Mouse (Mus musculus) midbrain, embryonic 10.5 days (tissue): ENCODE data around the gene Oas1g. TPM values are rescaled to one million over a fixed set of nuclear protein-coding genes. Genes with fewer than 3 reads are reported as not detected.
"Not testable (repeated sequence)": the region's sequence is repeated elsewhere in the genome, so short reads cannot be mapped to it uniquely, and the experiment has no call there.

ENCODE experiments used
- DNase-seq: peaks from one replicate; pipeline ENCODE4 v3.0.0-alpha.2; 2017; ENCODE audit warnings: low spot score
- H3K27ac ChIP-seq: fragments of 300-500 bp; sonication (generic); replicated peaks from 2 replicates; pipeline ENCODE4 v1.5.1; 2016; ENCODE audit warnings: mild to moderate bottlenecking
- H3K27me3 ChIP-seq: fragments of 300-500 bp; sonication (generic); 2 replicates; pipeline ENCODE4 v1.6.1; 2016; ENCODE audit warnings: low read depth, mild to moderate bottlenecking; ENCODE audit not compliant: poor library complexity, severe bottlenecking
- H3K36me3 ChIP-seq: fragments of 300-500 bp; sonication (generic); 2 replicates; pipeline ENCODE4 v1.6.1; 2016; ENCODE audit warnings: mild to moderate bottlenecking, moderate library complexity
- H3K4me1 ChIP-seq: fragments of 300-500 bp; sonication (generic); 2 replicates; pipeline ENCODE4 v1.6.1; 2016
- H3K4me3 ChIP-seq: fragments of 300-500 bp; sonication (generic); 2 replicates; pipeline ENCODE4 v1.5.1; 2016; ENCODE audit warnings: mild to moderate bottlenecking, moderate library complexity
- H3K9me3 ChIP-seq: fragments of 300-500 bp; sonication (generic); replicated peaks from 2 replicates; pipeline ENCODE4 v1.6.1; 2016; ENCODE audit warnings: mild to moderate bottlenecking
- WGBS: fragments of 180-500 bp; shearing (Covaris S2); methylation state at CpG from one replicate; pipeline ENCODE4 v1.1.7; 2016; 5-methylcytosine and 5-hydroxymethylcytosine counted together
- polyA plus RNA-seq: library from polyadenylated mRNA; unstranded; fragments of >200 nt; fragmentation: Nextera tagmentation; extraction: Ambion mirVana; gene quantifications from 2 replicates; pipeline ENCODE4 v1.2.1, GENCODE M21; 2016

Oas1g gene
- polyA plus RNA-seq, 1 experiment from 2014 or later = not detected

DNA sequence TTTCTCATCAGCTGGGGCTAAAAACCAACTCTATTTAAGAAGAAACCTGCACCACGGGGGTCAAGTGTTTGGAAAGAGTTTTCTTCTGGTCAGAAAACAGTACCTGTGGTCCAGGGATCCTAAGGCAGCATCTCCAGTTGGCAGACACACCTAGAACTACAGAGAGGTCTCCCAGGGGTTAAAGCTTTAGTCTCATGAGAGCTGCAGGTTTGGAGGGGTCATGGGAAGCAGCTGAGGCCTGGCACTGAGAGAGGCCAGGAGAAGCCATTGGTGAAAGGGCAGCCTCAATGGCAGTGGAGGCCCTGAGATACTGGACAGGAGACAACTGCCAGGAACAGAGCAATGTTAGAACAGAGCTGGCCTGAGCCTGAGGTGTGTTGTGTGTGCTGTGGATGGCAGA, 13.3 kb upstream of the Oas1g start:
- Histone ChIP-seq H3K4me1 (no peaks in the 10 kb centered on the region), H3K4me3 (no peak overlapping the region), H3K36me3 (no peaks in the 10 kb centered on the region), H3K27ac (no peak overlapping the region), H3K9me3 (no peaks in the 10 kb centered on the region; the same call in 1 of the 2 replicates), H3K27me3 (no peaks in the 10 kb centered on the region)
- 75% methylated on average over 1 of the region's 1 CpGs for WGBS
- DNase-seq = no peak

DNA sequence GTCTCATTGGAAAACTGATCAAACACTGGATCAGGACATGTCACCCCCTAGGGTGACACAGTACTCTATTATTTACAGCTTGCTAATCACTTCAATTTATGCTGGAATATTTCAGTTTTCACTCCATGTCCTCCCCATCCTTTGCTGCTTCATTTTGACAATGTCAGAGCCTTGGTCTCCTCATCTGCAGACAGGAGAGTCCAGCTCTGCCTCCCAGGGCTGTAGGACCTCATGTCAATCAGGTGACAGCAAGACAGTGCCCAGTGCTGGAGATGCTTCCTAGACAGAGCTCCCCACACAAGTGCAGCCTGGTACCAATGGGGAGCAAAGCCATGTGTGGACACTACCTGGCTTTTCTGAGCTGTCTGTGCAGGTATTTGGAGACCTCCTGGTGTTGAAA, 11.3 kb upstream of the Oas1g start:
- Histone ChIP-seq H3K36me3 (no peaks in the 10 kb centered on the region), H3K27me3 (no peaks in the 10 kb centered on the region), H3K4me3 (no peak overlapping the region), H3K9me3 (no peaks in the 10 kb centered on the region; the same call in 1 of the 2 replicates), H3K27ac (no peak overlapping the region), H3K4me1 (no peaks in the 10 kb centered on the region)
- DNase-seq = no peak

DNA sequence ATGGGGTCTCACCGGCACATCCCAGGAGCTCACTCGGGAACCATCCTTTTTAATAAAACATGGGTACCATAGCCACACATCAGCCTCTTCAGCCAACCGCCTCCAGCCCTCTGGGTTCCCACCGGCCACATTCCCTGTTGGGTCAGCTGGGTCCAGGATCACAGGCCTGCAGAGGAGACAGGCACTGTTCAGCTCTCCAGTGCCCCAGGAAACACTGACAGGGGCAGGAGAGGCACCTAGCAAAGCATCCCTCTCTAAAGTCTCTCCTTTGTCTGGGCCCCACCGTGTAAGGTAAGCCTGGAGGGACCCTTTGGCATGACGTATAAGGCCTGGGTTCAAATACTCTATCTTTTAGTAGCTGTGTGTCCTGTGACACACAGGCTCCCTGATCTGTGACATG, 10.9 kb upstream of the Oas1g start:
- no peak overlapping the region for H3K4me3 ChIP-seq
- no peaks in the 10 kb centered on the region for H3K36me3 ChIP-seq
- WGBS = 85% methylated on average over 6 of the region's 6 CpGs
- H3K27me3 ChIP-seq = no peaks in the 10 kb centered on the region
- no peaks in the 10 kb centered on the region; the same call in 1 of the 2 replicates for H3K9me3 ChIP-seq
- no peaks in the 10 kb centered on the region for H3K4me1 ChIP-seq
- no peak for DNase-seq
- no peak overlapping the region for H3K27ac ChIP-seq

- no peak for DNase-seq
- H3K27ac ChIP-seq = no peak overlapping the region
- 93% methylated on average over 11 of the region's 11 CpGs for WGBS
- H3K27me3 ChIP-seq = no peaks in the 10 kb centered on the region
- H3K4me1 ChIP-seq = no peaks in the 10 kb centered on the region
- H3K9me3 ChIP-seq = no peaks in the 10 kb centered on the region
- no peak overlapping the region for H3K4me3 ChIP-seq
- no peaks in the 10 kb centered on the region for H3K36me3 ChIP-seq
These were observed 8.0 kb upstream of the Oas1g start for GRCm38 (mm10) chr5:120895231-120895900.

DNA sequence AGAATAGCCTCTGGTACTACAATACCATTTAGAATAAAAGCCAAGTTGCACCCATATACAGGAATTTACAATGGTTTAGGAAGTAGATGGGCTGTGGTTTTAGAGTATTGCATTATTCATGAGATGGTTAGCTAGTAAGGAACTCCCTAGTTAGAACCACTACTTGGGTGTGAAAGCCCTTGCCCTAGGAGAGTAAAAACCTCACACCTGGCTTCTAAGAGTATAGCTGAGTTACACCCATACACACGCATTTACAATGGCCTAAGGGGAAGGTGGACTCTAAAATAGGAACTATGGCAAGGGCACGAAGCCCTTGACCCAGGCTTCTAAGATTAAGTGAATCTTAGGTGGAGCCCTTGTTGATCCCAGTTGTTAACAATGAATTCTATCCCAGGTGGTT, 7.3 kb upstream of the Oas1g start:
- DNase-seq, H3K9me3 ChIP-seq, H3K27ac ChIP-seq, H3K36me3 ChIP-seq, H3K27me3 ChIP-seq, H3K4me3 ChIP-seq, H3K4me1 ChIP-seq: not testable (repeated sequence)
- WGBS = 84% methylated on average over 2 of the region's 2 CpGs

DNA sequence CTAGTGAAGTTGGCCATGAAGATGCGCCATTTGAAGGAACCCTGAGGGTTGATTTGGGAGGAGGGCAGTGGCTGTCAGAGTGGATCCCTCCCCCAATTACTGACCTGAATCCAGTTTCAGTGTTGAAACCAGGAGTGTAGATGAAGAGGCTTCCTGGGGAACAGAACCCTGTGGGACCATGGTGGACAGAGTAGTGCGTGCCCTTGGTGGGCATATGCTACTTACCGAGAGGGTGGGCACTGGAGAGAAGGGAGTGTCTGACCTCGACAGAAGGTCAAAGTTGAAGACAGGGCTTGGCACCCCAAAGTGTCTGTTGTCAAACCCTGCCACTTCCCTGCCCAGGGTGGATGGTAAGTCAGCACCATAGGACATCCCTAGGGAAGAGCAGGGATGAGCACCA, 6.5 kb upstream of the Oas1g start:
- not testable (repeated sequence) for H3K9me3 ChIP-seq, H3K4me1 ChIP-seq, H3K27me3 ChIP-seq, DNase-seq, H3K4me3 ChIP-seq, H3K36me3 ChIP-seq, H3K27ac ChIP-seq
- 92% methylated on average over 4 of the region's 4 CpGs for WGBS

DNA sequence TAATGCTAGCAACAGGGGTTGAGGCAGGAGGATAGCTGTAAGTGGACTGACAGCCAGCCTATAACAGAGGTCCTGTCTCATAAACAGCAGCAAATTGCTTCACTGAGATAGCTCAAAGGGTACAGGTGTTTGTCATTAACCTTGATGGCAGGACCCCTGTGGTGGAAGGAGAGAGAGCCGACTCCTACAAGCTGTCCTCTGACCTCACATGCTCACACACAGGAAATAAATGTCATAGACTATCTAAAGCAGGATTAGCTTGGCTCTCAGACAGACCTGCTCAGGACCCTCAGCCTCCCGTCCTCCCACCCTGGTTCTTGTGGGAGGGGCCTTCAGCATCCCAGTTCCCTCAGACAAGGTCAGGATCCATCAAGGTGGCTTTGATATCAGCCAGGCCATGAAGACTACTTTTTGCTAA, 4.8 kb upstream of the Oas1g start:
- Histone ChIP-seq H3K27me3 (no peaks in the 10 kb centered on the region), H3K4me3 (no peak overlapping the region), H3K4me1 (no peaks in the 10 kb centered on the region), H3K36me3 (no peaks in the 10 kb centered on the region), H3K27ac (no peak overlapping the region), H3K9me3 (no peaks in the 10 kb centered on the region)
- 79% methylated on average over 2 of the region's 2 CpGs for WGBS
- DNase-seq = no peak

DNA sequence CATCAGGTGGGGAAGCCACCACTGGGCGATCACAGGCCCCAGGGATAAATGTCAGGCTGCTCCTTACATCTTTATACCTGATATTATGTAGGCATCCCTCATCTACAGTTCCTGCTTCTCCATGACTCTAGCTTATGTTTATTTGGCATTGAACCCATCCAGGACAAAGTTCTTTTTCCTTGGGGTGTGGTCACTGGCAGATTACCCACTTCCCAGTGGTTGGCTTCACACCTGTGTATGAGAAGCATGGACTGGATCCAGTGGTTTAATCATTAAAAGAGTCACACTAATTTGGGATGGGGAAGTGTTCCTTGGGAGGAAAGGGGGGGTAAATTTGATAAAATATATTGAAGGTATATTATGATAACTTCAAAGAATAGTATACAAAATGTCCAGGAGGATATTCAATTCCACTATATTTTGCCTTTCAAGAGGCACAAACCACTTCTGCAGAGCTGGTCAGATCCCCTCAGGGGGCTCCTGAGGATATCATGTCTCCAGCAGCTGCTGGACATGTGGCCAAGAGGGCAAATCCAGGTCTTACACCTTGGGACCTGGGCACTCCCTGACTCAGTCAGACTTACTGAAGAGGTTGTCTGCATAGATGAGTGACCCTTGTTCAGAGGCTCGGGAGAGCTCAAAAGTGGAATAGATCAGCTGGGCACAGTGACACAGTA, 4.3 kb upstream of the Oas1g start:
- H3K27ac ChIP-seq, H3K36me3 ChIP-seq, H3K9me3 ChIP-seq, DNase-seq, H3K4me1 ChIP-seq, H3K4me3 ChIP-seq, H3K27me3 ChIP-seq: not testable (repeated sequence)
- WGBS = 82% methylated on average over 2 of the region's 2 CpGs

DNA sequence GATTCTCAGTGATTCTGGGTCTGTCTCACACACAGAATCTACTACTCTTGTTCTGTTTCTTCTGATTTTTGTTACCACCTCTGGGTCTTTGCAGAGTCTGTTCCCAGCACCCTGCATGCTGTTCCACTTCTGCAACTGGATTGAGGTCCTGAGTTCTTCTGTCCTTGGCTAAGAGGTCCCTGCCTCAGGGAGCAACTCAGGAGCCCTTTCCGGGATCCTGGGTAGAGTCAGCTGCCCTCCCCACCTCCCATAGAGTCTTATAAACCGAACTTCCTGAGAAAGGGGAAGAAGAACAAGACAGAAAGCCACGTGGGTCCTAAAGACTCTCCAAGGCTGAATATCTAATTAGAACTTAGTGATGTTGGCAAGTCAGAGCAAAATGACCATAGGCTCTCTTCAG, 3.6 kb upstream of the Oas1g start:
- no peaks in the 10 kb centered on the region for H3K27me3 ChIP-seq
- no peak for DNase-seq
- no peaks in the 10 kb centered on the region for H3K9me3 ChIP-seq
- no peaks in the 10 kb centered on the region for H3K36me3 ChIP-seq
- no peak overlapping the region for H3K27ac ChIP-seq
- WGBS = 61% methylated on average over 3 of the region's 3 CpGs
- no peak overlapping the region for H3K4me3 ChIP-seq
- no peaks in the 10 kb centered on the region for H3K4me1 ChIP-seq

DNA sequence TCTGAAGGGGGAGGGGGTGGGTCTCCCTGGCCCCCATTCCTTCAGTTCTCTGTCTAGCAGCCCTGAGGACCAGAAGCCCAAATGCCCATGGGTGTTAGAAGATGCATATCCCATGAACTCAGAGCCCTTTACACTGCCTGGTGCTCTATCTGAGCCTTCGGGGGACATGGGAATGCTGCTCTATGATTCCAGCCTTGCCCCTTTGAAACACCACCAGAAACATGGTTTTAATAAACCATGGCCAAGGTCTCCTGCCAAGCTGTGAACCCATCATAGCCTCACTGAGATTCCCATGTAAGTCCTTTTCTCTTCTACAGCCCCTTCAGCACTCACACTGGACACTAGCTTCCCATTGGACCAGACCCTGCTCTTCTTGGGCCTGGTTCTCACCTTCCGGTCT, 2.6 kb upstream of the Oas1g start:
- DNase-seq = no peak
- no peaks in the 10 kb centered on the region for H3K4me1 ChIP-seq
- no peak overlapping the region for H3K4me3 ChIP-seq
- WGBS = 87% methylated on average over 2 of the region's 2 CpGs
- no peaks in the 10 kb centered on the region for H3K36me3 ChIP-seq
- H3K9me3 ChIP-seq = no peaks in the 10 kb centered on the region
- H3K27me3 ChIP-seq = no peaks in the 10 kb centered on the region
- H3K27ac ChIP-seq = no peak overlapping the region

DNA sequence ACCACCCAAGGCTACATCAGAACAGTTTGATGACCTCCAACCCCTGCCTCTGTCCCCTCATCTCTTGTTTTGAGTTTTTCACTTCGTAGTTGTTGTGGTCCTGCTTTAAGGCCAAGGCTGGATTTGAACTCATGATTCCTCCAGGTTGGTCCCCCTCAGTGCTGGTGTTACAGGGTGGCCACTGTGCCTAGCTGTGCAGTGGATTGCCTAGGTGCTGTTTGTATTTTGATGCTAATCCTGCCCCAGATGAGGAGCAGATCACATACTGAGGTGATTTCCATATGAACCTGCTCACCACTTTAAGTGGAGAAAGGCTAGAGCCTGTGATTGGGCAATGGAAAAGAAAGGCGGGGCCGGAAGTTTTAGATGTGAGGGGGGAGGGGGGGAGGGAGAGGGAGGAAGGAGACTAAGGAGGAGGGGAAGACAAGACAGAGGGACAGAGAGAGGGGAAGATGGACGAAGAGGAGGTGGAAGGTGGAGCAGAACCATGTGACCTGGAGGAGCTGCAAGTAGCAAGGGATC, 942 bp upstream of the Oas1g start:
- H3K27me3 ChIP-seq, H3K9me3 ChIP-seq, H3K4me1 ChIP-seq, H3K36me3 ChIP-seq, DNase-seq, H3K27ac ChIP-seq, H3K4me3 ChIP-seq: not testable (repeated sequence)
- 42% methylated on average over 4 of the region's 4 CpGs for WGBS

- Histone ChIP-seq H3K4me1 (no peaks in the 10 kb centered on the region), H3K27me3 (no peaks in the 10 kb centered on the region), H3K27ac (no peak overlapping the region), H3K36me3 (no peaks in the 10 kb centered on the region), H3K9me3 (no peaks in the 10 kb centered on the region), H3K4me3 (no peak overlapping the region)
- WGBS = 62% methylated on average over 6 of the region's 6 CpGs
- DNase-seq = no peak
These were observed 418 bp upstream of the Oas1g start for GRCm38 (mm10) chr5:120887831-120888230.

GRCm38 (mm10) chr5:120881681-120882080, 5.7 kb downstream of the Oas1g start:
- H3K4me1 ChIP-seq, H3K36me3 ChIP-seq, H3K9me3 ChIP-seq, H3K27me3 ChIP-seq, H3K4me3 ChIP-seq, H3K27ac ChIP-seq, DNase-seq: not testable (repeated sequence)
- 93% methylated on average over 6 of the region's 6 CpGs for WGBS
